Mouse (Mus musculus): ENCODE results near the gene Apba1.

The Apba1 gene

GRCm38 (mm10) chr19:23930826-23931225 is 172.1 kb downstream of the Apba1 start:
- no peak for DNase-seq (ENCODE audit: low spot score in 2 of 2)

- DNase-seq (ENCODE audit: low spot score in 2 of 2), result no peak
Observed at GRCm38 (mm10) chr19:23941422-23941949, 182.8 kb downstream of the Apba1 start.

- no peak for DNase-seq (ENCODE audit: low spot score in 2 of 2)
Observed at GRCm38 (mm10) chr19:23942886-23943285, 184.2 kb downstream of the Apba1 start.

- no peak for DNase-seq (ENCODE audit: low spot score in 2 of 2)
Observed at GRCm38 (mm10) chr19:23946026-23946685, 187.5 kb downstream of the Apba1 start.

- DNase-seq (ENCODE audit: low spot score in 2 of 2), result no peak
Observed at GRCm38 (mm10) chr19:23946751-23947150, 188.1 kb downstream of the Apba1 start.

GRCm38 (mm10) chr19:23947871-23948270 is 189.2 kb downstream of the Apba1 start:
- no peak for DNase-seq (ENCODE audit: low spot score in 2 of 2)

GRCm38 (mm10) chr19:23948301-23949000 is 189.8 kb downstream of the Apba1 start:
- no peak for DNase-seq (ENCODE audit: low spot score in 2 of 2)

GRCm38 (mm10) chr19:23955461-23955860 is 196.8 kb downstream of the Apba1 start:
- no peak for DNase-seq (ENCODE audit: low spot score in 2 of 2)

GRCm38 (mm10) chr19:23956299-23956975 is 197.8 kb downstream of the Apba1 start:
- no peak for DNase-seq (ENCODE audit: low spot score in 2 of 2)

- no peak for DNase-seq (ENCODE audit: low spot score in 2 of 2)
Observed at GRCm38 (mm10) chr19:23957563-23957962, 198.9 kb downstream of the Apba1 start.

- DNase-seq (ENCODE audit: low spot score in 2 of 2), result no peak
Observed at GRCm38 (mm10) chr19:23958925-23959324, 200.2 kb downstream of the Apba1 start.

GRCm38 (mm10) chr19:23959870-23960269 is 201.2 kb downstream of the Apba1 start:
- no peak for DNase-seq (ENCODE audit: low spot score in 2 of 2)

- DNase-seq (ENCODE audit: low spot score in 2 of 2), result no peak
Observed at GRCm38 (mm10) chr19:23960275-23960674, 201.6 kb downstream of the Apba1 start.

- DNase-seq (ENCODE audit: low spot score in 2 of 2), result no peak
Observed at GRCm38 (mm10) chr19:23960831-23961447, 202.3 kb downstream of the Apba1 start.

GRCm38 (mm10) chr19:23961516-23961915 is 202.8 kb downstream of the Apba1 start:
- peak; percentile 3 to 28 for DNase-seq (ENCODE audit: low spot score in 2 of 2)

- no peak for DNase-seq (ENCODE audit: low spot score in 2 of 2)
Observed at GRCm38 (mm10) chr19:23964401-23964910, 205.8 kb downstream of the Apba1 start.

GRCm38 (mm10) chr19:23966376-23966775 is 207.7 kb downstream of the Apba1 start:
- no peak for DNase-seq (ENCODE audit: low spot score in 2 of 2)

GRCm38 (mm10) chr19:23967156-23967555 is 208.5 kb downstream of the Apba1 start:
- DNase-seq (ENCODE audit: low spot score in 2 of 2), result no peak

GRCm38 (mm10) chr19:23968125-23968861 is 209.6 kb downstream of the Apba1 start:
- no peak for DNase-seq (ENCODE audit: low spot score in 2 of 2)

- no peak for DNase-seq (ENCODE audit: low spot score in 2 of 2)
Observed at GRCm38 (mm10) chr19:23968862-23969225, 210.2 kb downstream of the Apba1 start.

GRCm38 (mm10) chr19:23970374-23970773 is 211.7 kb downstream of the Apba1 start:
- DNase-seq (ENCODE audit: low spot score in 2 of 2), result no peak

All from natural killer cell, adult 2 months (primary cell).